Mouse (Mus musculus) cerebellum, adult 2 months (tissue): ENCODE measurements around the gene Sptbn1. TPM values are rescaled to one million over a fixed set of nuclear protein-coding genes. Genes with fewer than 3 reads are reported as not detected.

Experiments used
- DNase-seq, 2 experiments: peaks; one replicate each; pipeline ENCODE4 v3.0.0; 2021
- H3K27ac ChIP-seq: fragments of 200-500 bp; 2 replicates; pipeline ENCODE4 v1.5.1; 2012; ENCODE audit warnings: low read length, control low read depth, inconsistent platforms; ENCODE audit not compliant: insufficient read depth
- H3K27me3 ChIP-seq: fragments of 200-500 bp; 2 replicates; pipeline ENCODE4 v1.6.1; 2012; ENCODE audit warnings: inconsistent platforms, mild to moderate bottlenecking, low read length, moderate library complexity; ENCODE audit not compliant: control insufficient read depth, insufficient read depth
- H3K4me1 ChIP-seq: fragments of 200-500 bp; 2 replicates; pipeline ENCODE4 v1.6.1; 2011; ENCODE audit warnings: low read length; ENCODE audit not compliant: control insufficient read depth, insufficient read depth
- H3K4me3 ChIP-seq: fragments of 200-500 bp; replicated peaks from 2 replicates; pipeline ENCODE3; 2011; ENCODE audit warnings: mild to moderate bottlenecking, low read depth, low read length, control low read depth; ENCODE audit not compliant: insufficient read depth
- CTCF ChIP-seq: fragments of 200-500 bp; IDR thresholded peaks from 2 replicates; pipeline ENCODE4 v1.5.1; 2011; ENCODE audit warnings: low read depth, mild to moderate bottlenecking, control low read depth, low read length, moderate library complexity, borderline replicate concordance; ENCODE audit not compliant: insufficient read depth
- POLR2A ChIP-seq: fragments of 200-500 bp; IDR thresholded peaks from 2 replicates; pipeline ENCODE4 v1.6.1; 2011; ENCODE audit warnings: low read length, control low read depth, borderline replicate concordance; ENCODE audit not compliant: insufficient read depth
- WGBS: fragments of 180-500 bp; shearing (Covaris S2); methylation state at CpG from one replicate; pipeline ENCODE4 v1.1.7; 2018; 5-methylcytosine and 5-hydroxymethylcytosine counted together
- polyA plus RNA-seq: library from polyadenylated mRNA; depleted of rRNA; stranded (reverse); fragments of >200 nt; gene quantifications from 2 replicates; pipeline ENCODE4 v1.2.3, GENCODE M21; 2012

Gene Sptbn1
- polyA plus RNA-seq, 1 experiment = 244 TPM

DNA sequence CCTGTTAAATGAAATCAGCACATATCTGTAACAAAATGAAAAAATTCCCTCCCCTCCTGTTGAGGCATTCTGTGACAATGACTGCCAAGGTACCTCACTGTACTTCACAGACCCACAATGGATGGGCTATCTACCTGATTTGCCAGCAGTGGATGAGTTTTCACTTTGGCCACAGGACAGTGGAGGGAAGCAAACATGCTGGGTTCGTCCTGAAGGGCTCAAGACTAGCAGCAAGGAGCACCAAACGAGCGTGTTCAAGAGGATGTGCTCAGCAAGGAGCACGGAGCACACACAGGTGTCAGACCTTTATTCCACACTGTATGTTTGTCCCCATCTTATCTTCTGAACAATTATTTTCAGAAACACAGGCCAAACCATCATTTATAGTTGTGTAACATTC, 34.0 kb downstream of the Sptbn1 start:
- Histone ChIP-seq H3K27ac (no peak overlapping the region), H3K4me3 (no peak overlapping the region), H3K27me3 (no peaks in the 10 kb centered on the region), H3K4me1 (peaks cover 18% of the 10 kb centered on the region)
- WGBS = 45% methylated on average over 4 of the region's 4 CpGs
- no peak for TF ChIP-seq CTCF
- no peak for DNase-seq

DNA sequence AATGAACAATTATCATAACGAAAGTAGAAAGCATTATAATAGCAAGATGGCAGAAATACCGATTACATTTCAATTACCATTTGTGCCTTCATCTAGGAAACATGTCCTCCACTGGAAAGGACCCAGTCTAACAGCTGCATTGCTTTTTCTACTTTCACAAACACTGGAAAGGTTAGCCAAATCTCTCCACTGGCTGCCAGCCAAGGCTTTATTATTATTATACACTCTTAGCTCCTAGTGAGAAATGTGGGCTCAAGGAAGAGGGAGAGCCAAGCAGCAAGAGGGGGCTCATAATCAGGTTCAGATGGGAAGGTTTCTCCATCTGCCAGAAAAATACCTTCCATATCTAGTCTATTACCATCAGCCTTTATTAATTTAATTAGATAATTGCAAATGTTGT, 35.9 kb downstream of the Sptbn1 start:
- peak in 1 of 2 experiments; percentile 64 for DNase-seq
- Histone ChIP-seq H3K27ac (no peak overlapping the region), H3K4me3 (no peak overlapping the region), H3K27me3 (no peaks in the 10 kb centered on the region), H3K4me1 (peaks cover 18% of the 10 kb centered on the region)
- WGBS = 45% methylated on average over 2 of the region's 2 CpGs
- TF ChIP-seq POLR2A (no peak), CTCF (no peak)

DNA sequence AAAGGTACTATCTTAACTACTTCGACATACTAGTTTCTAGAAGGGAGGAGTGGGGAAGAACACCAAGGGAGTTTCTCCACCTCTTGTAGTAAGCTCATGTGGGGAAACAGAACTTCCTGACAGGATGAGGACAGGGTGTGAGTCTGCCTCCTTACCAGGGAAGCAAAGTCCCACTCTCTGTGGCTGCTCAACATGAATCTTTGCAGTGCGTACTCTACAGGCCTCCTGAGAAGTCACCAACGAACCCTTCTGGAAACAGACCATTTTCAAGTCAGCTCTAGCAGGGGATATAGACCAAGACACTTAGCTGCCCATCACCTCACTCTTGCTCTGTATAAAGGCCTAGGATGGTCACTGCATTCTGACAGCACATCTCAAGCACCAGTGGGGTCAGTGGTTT, 36.6 kb downstream of the Sptbn1 start:
- no peak for DNase-seq
- Histone ChIP-seq H3K27ac (no peak overlapping the region), H3K4me1 (peaks cover 14% of the 10 kb centered on the region), H3K4me3 (no peak overlapping the region), H3K27me3 (no peaks in the 10 kb centered on the region)
- TF ChIP-seq POLR2A (no peak), CTCF (no peak)
- 77% methylated on average over 3 of the region's 3 CpGs for WGBS

DNA sequence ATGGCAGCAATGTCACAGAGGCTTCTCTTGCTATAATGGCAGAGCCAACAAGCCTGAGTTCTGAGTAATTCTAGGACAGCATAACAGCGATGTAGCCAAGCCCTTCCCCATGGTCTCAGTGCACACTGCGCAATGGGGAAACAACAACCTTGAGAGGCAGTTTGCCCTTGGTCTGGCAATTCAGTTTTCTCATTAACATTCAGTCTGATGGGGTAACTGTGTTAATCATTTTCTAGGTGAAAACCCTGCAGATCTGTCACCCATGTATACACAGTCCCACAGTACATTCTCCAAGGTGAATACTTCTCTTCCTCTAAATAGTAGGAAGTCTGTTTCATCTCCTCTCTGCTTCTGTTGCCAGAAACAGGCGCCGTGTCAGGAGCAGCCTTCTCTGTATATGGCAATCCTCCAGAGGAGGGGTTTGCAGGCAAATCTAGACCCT, 37.6 kb downstream of the Sptbn1 start:
- H3K4me3 ChIP-seq = no peak overlapping the region
- no peaks in the 10 kb centered on the region for H3K27me3 ChIP-seq
- 48% methylated on average over 4 of the region's 4 CpGs for WGBS
- TF ChIP-seq CTCF (no peak), POLR2A (no peak)
- peak overlapping the region; percentile 55; the same call in 1 of the 2 replicates for H3K27ac ChIP-seq
- H3K4me1 ChIP-seq = peaks cover 14% of the 10 kb centered on the region
- no peak for DNase-seq

DNA sequence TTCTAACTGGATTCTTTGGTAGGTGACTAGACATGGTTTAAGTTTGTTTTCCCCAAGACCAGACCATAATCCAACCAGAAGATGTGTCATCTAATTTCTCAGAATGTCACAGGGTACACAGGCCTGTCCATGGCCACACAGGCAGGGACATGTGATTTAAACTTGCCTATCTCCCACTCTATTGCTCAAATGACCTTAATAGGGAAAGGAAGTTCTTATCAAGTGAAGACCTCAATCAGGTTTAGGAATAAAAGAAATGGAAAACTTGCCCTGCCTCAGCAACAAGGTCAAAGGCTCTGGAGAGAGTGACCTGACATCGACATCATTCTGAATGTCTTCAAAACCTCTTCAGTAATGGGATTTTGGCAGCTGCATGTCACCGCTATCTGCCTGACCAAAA, 41.2 kb downstream of the Sptbn1 start:
- DNase-seq = no peak
- TF ChIP-seq POLR2A (no peak), CTCF (no peak)
- Histone ChIP-seq H3K27me3 (no peaks in the 10 kb centered on the region), H3K27ac (no peak overlapping the region), H3K4me3 (no peak overlapping the region), H3K4me1 (peaks cover 17% of the 10 kb centered on the region)
- 68% methylated on average over 2 of the region's 2 CpGs for WGBS

DNA sequence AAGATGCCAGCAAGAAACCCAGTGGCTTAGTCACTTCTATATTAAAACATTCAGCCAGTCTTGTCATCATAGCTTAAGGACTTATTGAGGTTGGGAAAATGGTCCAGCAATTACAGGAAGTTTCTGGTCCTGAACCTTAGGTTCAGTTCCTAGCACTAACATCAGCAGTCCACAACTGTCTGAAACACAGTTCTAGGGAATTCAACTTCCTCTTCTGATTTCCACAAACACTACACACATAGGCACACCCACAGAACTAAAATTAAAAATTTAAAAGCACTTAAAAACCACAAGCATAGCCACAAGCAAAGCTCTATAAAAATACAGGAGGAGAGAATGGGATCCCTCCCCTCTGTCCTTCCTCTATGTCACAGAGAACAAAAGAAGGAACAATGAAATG, 43.4 kb downstream of the Sptbn1 start:
- no peak overlapping the region for H3K4me3 ChIP-seq
- peaks cover 8% of the 10 kb centered on the region; the same call in 1 of the 2 replicates for H3K4me1 ChIP-seq
- H3K27ac ChIP-seq = no peak overlapping the region
- TF ChIP-seq POLR2A = no peak
- no peak for TF ChIP-seq CTCF
- DNase-seq = no peak
- H3K27me3 ChIP-seq = no peaks in the 10 kb centered on the region

DNA sequence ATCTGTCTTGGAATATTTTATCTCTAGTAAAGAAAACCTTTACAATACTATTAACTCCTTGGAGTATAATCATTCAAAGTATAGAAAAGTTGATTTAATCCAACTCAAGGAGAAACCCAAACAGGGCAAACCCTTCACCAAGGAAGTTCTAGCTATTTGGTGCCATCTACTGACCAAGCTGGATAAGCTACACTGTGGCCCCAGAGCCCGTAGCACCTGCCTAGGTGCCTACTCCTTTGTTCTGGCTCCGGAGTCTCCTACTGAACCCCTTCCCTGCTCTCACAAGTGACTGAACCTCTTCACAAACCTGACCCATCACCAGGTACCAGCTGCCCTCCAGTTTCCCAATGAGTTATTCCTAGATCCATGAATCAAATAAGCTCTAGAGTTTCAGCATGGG, 45.3 kb downstream of the Sptbn1 start:
- Histone ChIP-seq H3K27ac (no peak overlapping the region), H3K4me3 (no peak overlapping the region), H3K27me3 (no peaks in the 10 kb centered on the region), H3K4me1 (peaks cover 8% of the 10 kb centered on the region; the same call in 1 of the 2 replicates)
- WGBS = 24% methylated on average over 2 of the region's 2 CpGs
- TF ChIP-seq CTCF (peak; percentile 71), POLR2A (no peak)
- DNase-seq = peak; percentile 47

DNA sequence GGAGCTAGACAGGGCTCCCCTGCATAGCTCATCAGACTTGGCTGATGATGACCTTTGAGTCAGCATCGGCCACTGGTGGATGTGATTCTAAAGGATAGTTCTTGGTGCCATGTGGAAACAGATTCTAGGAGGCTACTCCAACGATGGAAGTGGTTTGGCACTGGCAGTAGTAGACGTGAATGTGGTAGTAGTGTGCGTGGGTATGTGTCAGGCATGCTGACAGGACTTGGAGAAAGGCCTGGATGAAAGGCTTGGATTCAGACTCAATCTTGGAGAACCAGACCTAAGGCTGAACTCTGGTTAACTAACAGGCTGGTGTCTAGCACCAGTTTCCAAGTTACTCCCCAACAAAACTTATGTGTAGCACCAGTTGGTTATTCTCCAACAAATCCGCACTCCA, 46.9 kb downstream of the Sptbn1 start:
- WGBS = 26% methylated on average over 5 of the region's 5 CpGs
- no peaks in the 10 kb centered on the region for H3K27me3 ChIP-seq
- H3K27ac ChIP-seq = no peak overlapping the region
- peaks cover 11% of the 10 kb centered on the region; the same call in 1 of the 2 replicates for H3K4me1 ChIP-seq
- DNase-seq = no peak
- no peak overlapping the region for H3K4me3 ChIP-seq
- TF ChIP-seq CTCF = no peak
- no peak for TF ChIP-seq POLR2A
